Mouse (Mus musculus): ENCODE results near the gene 1700019N19Rik. TPM values are rescaled to one million over a fixed set of nuclear protein-coding genes. Genes with fewer than 3 reads are reported as not detected.

The 1700019N19Rik gene
- total and polyA plus RNA-seq, 2 experiments = not detected

DNA sequence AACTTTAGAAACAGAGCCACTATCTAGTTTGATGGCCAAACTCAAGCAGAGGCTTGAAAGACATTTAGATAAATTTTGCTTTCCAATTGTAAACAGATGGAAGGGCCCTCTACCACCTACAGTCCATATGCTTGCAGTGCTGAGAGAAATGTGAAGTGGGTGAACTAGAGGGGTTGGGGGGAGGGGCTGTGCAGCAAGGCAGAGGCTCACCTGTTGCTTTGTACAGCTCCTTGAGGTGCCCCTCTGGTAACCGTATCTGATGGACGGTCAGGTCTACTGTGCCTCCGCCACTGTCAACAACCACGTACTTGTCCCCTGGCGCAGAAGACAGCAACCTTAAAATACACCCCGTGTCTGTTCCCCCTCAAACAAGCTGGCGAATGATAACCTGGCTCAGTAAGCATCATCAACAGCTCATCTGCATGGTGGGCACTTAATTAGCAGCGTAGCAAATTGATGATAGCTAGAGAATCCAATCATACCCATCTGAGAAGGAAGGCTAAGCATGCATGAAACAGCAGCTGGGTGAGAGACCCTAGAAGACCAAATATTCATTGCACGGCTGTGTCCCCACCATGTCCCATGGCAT is 11.0 kb upstream of the 1700019N19Rik start:
- TF ChIP-seq POLR2A (IDR thresholded peaks at IDR 0.05; ENCODE audit: extremely low read depth, insufficient read depth, low read length) (no peak), CTCF (IDR thresholded peaks at IDR 0.05; ENCODE audit: low read depth, low read length) (no peak)
- Histone ChIP-seq H3K36me3 (ENCODE audit: control insufficient read depth, insufficient read depth, low read length) (no peaks in the 10 kb centered on the region), H3K27me3 (ENCODE audit: control insufficient read depth, insufficient read depth, low read length) (no peaks in the 10 kb centered on the region), H3K4me3 (ENCODE audit: insufficient read depth, low read depth, low read length) (no peak overlapping the region), H3K79me2 (ENCODE audit: control insufficient read depth, insufficient read depth, low read length) (no peaks in the 10 kb centered on the region), H3K9ac (ENCODE audit: low read depth, low read length) (no peak overlapping the region), H3K4me1 (ENCODE audit: control insufficient read depth, insufficient read depth, low read length) (no peaks in the 10 kb centered on the region), H3K27ac (replicated peaks; ENCODE audit: insufficient read depth, low read depth, low read length) (no peak overlapping the region)
- DNase-seq (ENCODE audit: extremely low read depth, low read depth, low spot score) = no peak
- WGBS = 88% methylated on average over 9 of the region's 9 CpGs

- Histone ChIP-seq H3K79me2 (ENCODE audit: control insufficient read depth, insufficient read depth, low read length) (no peaks in the 10 kb centered on the region), H3K4me3 (ENCODE audit: insufficient read depth, low read depth, low read length) (no peak overlapping the region), H3K27ac (replicated peaks; ENCODE audit: insufficient read depth, low read depth, low read length) (no peak overlapping the region), H3K4me1 (ENCODE audit: control insufficient read depth, insufficient read depth, low read length) (no peaks in the 10 kb centered on the region), H3K27me3 (ENCODE audit: control insufficient read depth, insufficient read depth, low read length) (no peaks in the 10 kb centered on the region), H3K36me3 (ENCODE audit: control insufficient read depth, insufficient read depth, low read length) (no peaks in the 10 kb centered on the region), H3K9ac (ENCODE audit: low read depth, low read length) (no peak overlapping the region)
- no peak for DNase-seq (ENCODE audit: extremely low read depth, low read depth, low spot score)
- WGBS = 88% methylated on average over 12 of the region's 12 CpGs
- TF ChIP-seq POLR2A (IDR thresholded peaks at IDR 0.05; ENCODE audit: extremely low read depth, insufficient read depth, low read length) (no peak), CTCF (IDR thresholded peaks at IDR 0.05; ENCODE audit: low read depth, low read length) (no peak)
Observed at GRCm38 (mm10) chr19:58795114-58795669, 931 bp upstream of the 1700019N19Rik start.

DNA sequence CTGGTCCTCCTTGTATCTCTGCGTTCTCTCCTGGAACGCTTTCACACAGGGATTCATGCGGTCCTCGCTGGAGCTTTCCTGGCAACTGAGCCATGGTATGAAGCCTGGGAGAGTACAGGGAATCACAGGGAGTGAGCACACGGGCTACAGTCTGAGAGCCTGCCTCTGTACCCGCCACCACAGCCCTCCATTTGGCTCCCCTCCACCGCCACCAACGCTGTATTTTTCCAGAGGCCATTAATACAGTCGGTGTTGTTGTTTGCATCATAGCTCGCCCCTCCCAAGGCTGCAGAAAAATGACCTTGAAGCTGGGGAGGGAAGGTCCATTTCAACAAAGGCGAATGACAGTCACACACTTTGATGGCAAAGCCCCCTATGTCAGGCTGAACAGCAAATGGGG is 5.1 kb downstream of the 1700019N19Rik start:
- Histone ChIP-seq H3K27ac (replicated peaks; ENCODE audit: insufficient read depth, low read depth, low read length) (no peak overlapping the region), H3K36me3 (ENCODE audit: control insufficient read depth, insufficient read depth, low read length) (no peaks in the 10 kb centered on the region), H3K4me3 (ENCODE audit: insufficient read depth, low read depth, low read length) (no peak overlapping the region), H3K27me3 (ENCODE audit: control insufficient read depth, insufficient read depth, low read length) (no peaks in the 10 kb centered on the region), H3K9ac (ENCODE audit: low read depth, low read length) (no peak overlapping the region), H3K79me2 (ENCODE audit: control insufficient read depth, insufficient read depth, low read length) (no peaks in the 10 kb centered on the region), H3K4me1 (ENCODE audit: control insufficient read depth, insufficient read depth, low read length) (no peaks in the 10 kb centered on the region)
- TF ChIP-seq CTCF (IDR thresholded peaks at IDR 0.05; ENCODE audit: low read depth, low read length) = no peak
- TF ChIP-seq POLR2A (IDR thresholded peaks at IDR 0.05; ENCODE audit: extremely low read depth, insufficient read depth, low read length) = no peak
- no peak for DNase-seq (ENCODE audit: extremely low read depth, low read depth, low spot score)
- WGBS = 76% methylated on average over 11 of the region's 11 CpGs

DNA sequence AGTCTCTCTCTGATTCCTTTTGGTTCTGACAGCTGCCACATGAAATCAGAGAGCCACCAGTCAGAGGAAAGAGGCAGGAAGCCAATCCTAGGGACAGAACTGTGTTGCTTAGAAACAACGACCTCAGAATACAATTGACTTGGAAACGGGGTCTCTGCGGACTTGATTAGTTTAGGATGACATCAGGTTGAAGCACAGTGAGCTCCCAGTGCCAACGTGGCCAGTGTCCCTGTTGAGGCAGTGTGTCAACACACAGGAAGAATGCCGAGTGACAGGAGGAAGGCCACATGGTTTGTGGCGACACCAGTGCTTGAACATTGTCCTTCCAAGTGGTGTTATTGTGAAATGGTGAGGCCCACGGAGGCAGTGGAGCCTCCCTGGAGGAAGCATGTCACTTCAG is 10.3 kb downstream of the 1700019N19Rik start:
- H3K27me3 ChIP-seq (ENCODE audit: control insufficient read depth, insufficient read depth, low read length) = no peaks in the 10 kb centered on the region
- no peak overlapping the region for H3K9ac ChIP-seq (ENCODE audit: low read depth, low read length)
- H3K4me1 ChIP-seq (ENCODE audit: control insufficient read depth, insufficient read depth, low read length) = no peaks in the 10 kb centered on the region
- no peak for DNase-seq (ENCODE audit: extremely low read depth, low read depth, low spot score)
- H3K79me2 ChIP-seq (ENCODE audit: control insufficient read depth, insufficient read depth, low read length) = no peaks in the 10 kb centered on the region
- H3K36me3 ChIP-seq (ENCODE audit: control insufficient read depth, insufficient read depth, low read length) = no peaks in the 10 kb centered on the region
- no peak overlapping the region for H3K4me3 ChIP-seq (ENCODE audit: insufficient read depth, low read depth, low read length)
- no peak overlapping the region for H3K27ac ChIP-seq (replicated peaks; ENCODE audit: insufficient read depth, low read depth, low read length)
- no peak for TF ChIP-seq POLR2A (IDR thresholded peaks at IDR 0.05; ENCODE audit: extremely low read depth, insufficient read depth, low read length)
- TF ChIP-seq CTCF (IDR thresholded peaks at IDR 0.05; ENCODE audit: low read depth, low read length) = no peak
- WGBS = 43% methylated on average over 7 of the region's 7 CpGs

DNA sequence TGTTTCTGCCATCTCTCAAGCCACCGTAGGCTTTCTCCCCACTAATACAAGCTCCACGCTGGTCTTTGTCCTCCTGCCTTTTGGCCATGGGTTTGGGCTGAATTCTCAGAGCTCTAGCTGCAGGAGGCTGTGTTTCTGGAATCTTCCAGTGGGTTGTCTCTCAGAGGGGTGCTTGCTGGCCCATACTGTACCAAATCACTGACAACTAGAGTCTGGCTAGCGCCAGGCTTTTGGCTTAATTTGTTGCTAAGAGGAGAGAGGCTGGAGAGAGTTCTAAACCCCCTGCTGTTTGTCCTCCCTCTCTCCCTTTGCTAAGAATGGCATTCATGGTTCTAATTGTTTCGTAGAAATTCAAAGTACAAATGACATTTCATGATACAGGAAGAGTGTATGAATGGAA is 12.7 kb downstream of the 1700019N19Rik start:
- DNase-seq (ENCODE audit: extremely low read depth, low read depth, low spot score) = no peak
- TF ChIP-seq CTCF (IDR thresholded peaks at IDR 0.05; ENCODE audit: low read depth, low read length) (no peak), POLR2A (IDR thresholded peaks at IDR 0.05; ENCODE audit: extremely low read depth, insufficient read depth, low read length) (no peak)
- no peak overlapping the region for H3K4me3 ChIP-seq (ENCODE audit: insufficient read depth, low read depth, low read length)
- 79% methylated on average over 4 of the region's 4 CpGs for WGBS
- no peak overlapping the region for H3K9ac ChIP-seq (ENCODE audit: low read depth, low read length)
- H3K27ac ChIP-seq (replicated peaks; ENCODE audit: insufficient read depth, low read depth, low read length) = no peak overlapping the region
- no peaks in the 10 kb centered on the region for H3K79me2 ChIP-seq (ENCODE audit: control insufficient read depth, insufficient read depth, low read length)
- no peaks in the 10 kb centered on the region for H3K27me3 ChIP-seq (ENCODE audit: control insufficient read depth, insufficient read depth, low read length)
- no peaks in the 10 kb centered on the region for H3K4me1 ChIP-seq (ENCODE audit: control insufficient read depth, insufficient read depth, low read length)
- no peaks in the 10 kb centered on the region for H3K36me3 ChIP-seq (ENCODE audit: control insufficient read depth, insufficient read depth, low read length)

DNA sequence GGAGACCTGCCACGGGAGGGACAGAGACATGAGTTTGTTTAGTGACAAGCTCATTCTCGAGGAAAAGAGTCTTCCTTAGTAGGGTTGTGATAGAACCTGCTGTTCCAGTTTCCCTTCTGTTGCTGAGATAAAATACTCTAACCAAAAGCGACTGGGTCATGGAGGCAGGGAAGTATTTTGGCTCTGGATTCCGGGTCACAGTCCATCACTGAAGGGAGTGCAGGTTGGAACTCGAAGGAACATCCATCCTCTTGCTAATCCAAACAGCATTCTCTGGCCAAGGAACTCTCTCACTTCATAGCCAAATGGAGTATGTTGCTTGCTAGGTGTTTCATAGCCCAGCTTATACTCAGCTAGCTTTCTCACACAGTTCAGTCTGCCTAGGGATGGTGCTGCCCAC is 17.8 kb downstream of the 1700019N19Rik start:
- TF ChIP-seq POLR2A (IDR thresholded peaks at IDR 0.05; ENCODE audit: extremely low read depth, insufficient read depth, low read length) = no peak
- no peak for TF ChIP-seq CTCF (IDR thresholded peaks at IDR 0.05; ENCODE audit: low read depth, low read length)
- Histone ChIP-seq H3K27me3 (ENCODE audit: control insufficient read depth, insufficient read depth, low read length) (no peaks in the 10 kb centered on the region), H3K79me2 (ENCODE audit: control insufficient read depth, insufficient read depth, low read length) (no peaks in the 10 kb centered on the region), H3K36me3 (ENCODE audit: control insufficient read depth, insufficient read depth, low read length) (no peaks in the 10 kb centered on the region), H3K9ac (ENCODE audit: low read depth, low read length) (no peak overlapping the region), H3K4me1 (ENCODE audit: control insufficient read depth, insufficient read depth, low read length) (no peaks in the 10 kb centered on the region), H3K27ac (replicated peaks; ENCODE audit: insufficient read depth, low read depth, low read length) (no peak overlapping the region), H3K4me3 (ENCODE audit: insufficient read depth, low read depth, low read length) (no peak overlapping the region)
- WGBS = 60% methylated on average over 5 of the region's 5 CpGs
- no peak for DNase-seq (ENCODE audit: extremely low read depth, low read depth, low spot score)
